Mouse (Mus musculus) neural tube, embryonic 14.5 days (tissue): Measurements from ENCODE around the gene Btbd7. TPM values are rescaled to one million over a fixed set of nuclear protein-coding genes. Genes with fewer than 3 reads are reported as not detected.
A peak's percentile ranks its signal among the peaks of the same experiment; 100 is the strongest.

ENCODE experiments used
- ATAC-seq: fragments of 200-750 bp; cut with Nextera tagmentation; 2 replicates; pipeline ENCODE4 v1.8.0; 2017; ENCODE audit warnings: low read depth, mild to moderate bottlenecking, moderate TSS enrichment, moderate library complexity
- H3K27ac ChIP-seq: fragments of 300-500 bp; sonication (generic); 2 replicates; pipeline ENCODE4 v1.5.1; 2014; ENCODE audit warnings: low read depth, mild to moderate bottlenecking, control low read depth, low read length, moderate library complexity, mixed read lengths
- H3K27me3 ChIP-seq: fragments of 300-500 bp; sonication (generic); 2 replicates; pipeline ENCODE4 v1.6.1; 2014; ENCODE audit warnings: low read length; ENCODE audit not compliant: control insufficient read depth, insufficient read depth
- H3K36me3 ChIP-seq: fragments of 300-500 bp; sonication (generic); 2 replicates; pipeline ENCODE4 v1.6.1; 2014; ENCODE audit warnings: low read length, mixed read lengths; ENCODE audit not compliant: control insufficient read depth, insufficient read depth
- H3K4me1 ChIP-seq: fragments of 300-500 bp; sonication (generic); 2 replicates; pipeline ENCODE4 v1.6.1; 2014; ENCODE audit warnings: low read length; ENCODE audit not compliant: control insufficient read depth, insufficient read depth
- H3K4me2 ChIP-seq: fragments of 300-500 bp; sonication (generic); 2 replicates; pipeline ENCODE4 v1.6.1; 2014; ENCODE audit warnings: mild to moderate bottlenecking, low read depth, low read length, control low read depth
- H3K4me3 ChIP-seq: fragments of 300-500 bp; sonication (generic); 2 replicates; pipeline ENCODE4 v1.5.1; 2014; ENCODE audit warnings: low read depth, low read length, control low read depth, mixed read lengths
- H3K9ac ChIP-seq: fragments of 300-500 bp; sonication (generic); replicated peaks from 2 replicates; pipeline ENCODE4 v1.6.1; 2014; ENCODE audit warnings: low read depth, mild to moderate bottlenecking, control low read depth, low read length, mixed read lengths
- H3K9me3 ChIP-seq: fragments of 300-500 bp; sonication (generic); 2 replicates; pipeline ENCODE4 v1.6.1; 2016; ENCODE audit warnings: low read length; ENCODE audit not compliant: control insufficient read depth
- WGBS: fragments of 180-500 bp; shearing (Covaris S2); extraction: QIAGEN DNeasy Blood & Tissue Kit; methylation state at CpG from one replicate; pipeline ENCODE4 v1.1.7; 2014; 5-methylcytosine and 5-hydroxymethylcytosine counted together
- polyA plus RNA-seq: library from polyadenylated mRNA; unstranded; fragments of >200 nt; fragmentation: Nextera tagmentation; extraction: Ambion mirVana; gene quantifications from 2 replicates; pipeline ENCODE4 v1.2.1, GENCODE M21; 2014

Gene Btbd7
- polyA plus RNA-seq, 1 experiment from 2014 or later, result 15.1 TPM

DNA sequence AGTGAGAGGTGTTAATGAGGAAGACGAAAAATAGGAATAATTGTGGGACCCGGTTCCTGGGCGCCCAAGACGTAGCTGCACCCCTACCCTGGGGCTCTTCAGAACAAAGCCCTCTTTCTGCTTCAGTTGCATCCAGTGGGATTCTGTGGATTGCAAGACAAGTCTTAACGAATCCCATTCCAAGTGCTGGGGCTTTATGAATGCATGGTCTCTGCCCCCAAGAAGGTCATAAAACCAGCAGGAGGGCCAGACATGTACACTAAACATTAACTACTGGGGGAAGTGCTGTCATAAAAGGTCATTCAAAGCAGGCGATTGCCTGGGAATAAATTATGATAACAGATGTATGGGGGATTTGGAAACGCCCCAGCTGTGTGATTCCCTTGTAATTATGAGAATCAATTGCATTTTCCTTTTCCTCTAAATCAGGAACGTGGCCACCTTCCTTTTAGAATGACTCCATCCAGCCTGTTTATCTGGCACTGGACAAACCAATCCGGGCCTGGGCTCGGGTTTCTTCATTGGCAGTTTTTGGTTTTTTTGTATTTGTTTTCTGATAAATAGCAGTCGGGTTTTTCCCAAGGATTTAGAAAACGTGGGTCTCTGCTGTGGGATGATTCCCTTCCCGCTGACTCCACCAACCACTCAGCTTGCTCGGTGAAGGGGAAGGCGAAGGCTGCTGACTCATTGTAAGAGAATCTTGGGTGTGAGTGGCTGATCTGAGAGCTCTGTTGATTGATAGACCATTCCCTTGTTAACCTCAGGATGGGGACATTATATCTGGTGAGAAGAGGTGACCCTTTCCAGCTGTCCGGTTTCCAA, 147.3 kb downstream of the Btbd7 start:
- peak overlapping the region; percentile 7 for H3K4me3 ChIP-seq
- H3K9ac ChIP-seq, result no peak overlapping the region
- no peaks in the 10 kb centered on the region for H3K9me3 ChIP-seq
- peaks cover 18% of the 10 kb centered on the region; the same call in 1 of the 2 replicates for H3K4me1 ChIP-seq
- H3K36me3 ChIP-seq, result no peaks in the 10 kb centered on the region
- no peaks in the 10 kb centered on the region for H3K27me3 ChIP-seq
- H3K4me2 ChIP-seq, result peak overlapping the region; percentile 51
- WGBS, result 6% methylated on average over 16 of the region's 16 CpGs
- H3K27ac ChIP-seq, result peak overlapping the region; percentile 78
- peak; percentile 72 for ATAC-seq

Other genes starting within 250 kb of the Btbd7 start
- 34.8 and 40.6 TPM in 2 replicates for gene Itpk1, start 173.5 kb downstream of the Btbd7 start, polyA plus RNA-seq
- 68.8 and 81.1 TPM in 2 replicates for gene Moap1, start 134.8 kb downstream of the Btbd7 start, polyA plus RNA-seq
- gene Tmem251, start 134.7 kb downstream of the Btbd7 start, polyA plus RNA-seq, result 12.4 and 12.6 TPM in 2 replicates
- gene Gm28051, start 120.7 kb downstream of the Btbd7 start, polyA plus RNA-seq, result not detected in 2 replicates
- 46.9 and 54.2 TPM in 2 replicates for gene Gon7, start 120.7 kb downstream of the Btbd7 start, polyA plus RNA-seq
- gene Ubr7, start 120.5 kb downstream of the Btbd7 start, polyA plus RNA-seq, result 43.5 and 47.1 TPM in 2 replicates
- gene Gm20604, start 119.8 kb downstream of the Btbd7 start, polyA plus RNA-seq, result 50.7 and 57.1 TPM in 2 replicates
- not detected in 2 replicates for gene Cox8c, start 20.8 kb upstream of the Btbd7 start, polyA plus RNA-seq
- 11.4 and 15.6 TPM in 2 replicates for gene Unc79, start 70.4 kb upstream of the Btbd7 start, polyA plus RNA-seq